Mouse (Mus musculus): ENCODE data around the gene Arhgap45.
A peak's percentile ranks its signal among the peaks of the same experiment; 100 is the strongest.

Gene Arhgap45

GRCm38 (mm10) chr10:79987771-79988505 lies 28.5 kb upstream of the Arhgap45 start:
- peak in 1 of 2 experiments; percentile 44 for DNase-seq

GRCm38 (mm10) chr10:79988506-79989271 lies 27.8 kb upstream of the Arhgap45 start, which contains the start of gene Cnn2:
Cnn2 (plus strand) TSS chr10:79988584.
- peak; percentile 81 to 88 for DNase-seq

- DNase-seq: no peak
Measured at GRCm38 (mm10) chr10:79989272-79989786, 27.1 kb upstream of the Arhgap45 start.

- peak; percentile 61 to 77 for DNase-seq
Measured at GRCm38 (mm10) chr10:79989870-79990269, 26.6 kb upstream of the Arhgap45 start.

GRCm38 (mm10) chr10:79991099-79991498 lies 25.4 kb upstream of the Arhgap45 start:
- DNase-seq: no peak

GRCm38 (mm10) chr10:79991548-79991947 lies 24.9 kb upstream of the Arhgap45 start:
- DNase-seq: no peak

- DNase-seq: peak; percentile 45 to 63
Measured at GRCm38 (mm10) chr10:79994397-79995115, 21.9 kb upstream of the Arhgap45 start.

- DNase-seq: no peak
Measured at GRCm38 (mm10) chr10:79995636-79996035, 20.8 kb upstream of the Arhgap45 start.

GRCm38 (mm10) chr10:79996272-79997033 lies 20.0 kb upstream of the Arhgap45 start, which contains the start of gene Abca7:
Abca7 (plus strand) TSS chr10:79996494.
- DNase-seq: peak; percentile 99

GRCm38 (mm10) chr10:79997034-79997760 lies 19.3 kb upstream of the Arhgap45 start:
- peak; percentile 83 to 89 for DNase-seq

- peak in 1 of 2 experiments; percentile 48 for DNase-seq
Measured at GRCm38 (mm10) chr10:79997819-79998218, 18.6 kb upstream of the Arhgap45 start.

- DNase-seq: no peak
Measured at GRCm38 (mm10) chr10:80001945-80002344, 14.5 kb upstream of the Arhgap45 start.

GRCm38 (mm10) chr10:80002829-80003228 lies 13.6 kb upstream of the Arhgap45 start:
- DNase-seq: no peak

- DNase-seq: peak in 1 of 2 experiments; percentile 38
Measured at GRCm38 (mm10) chr10:80003374-80004232, 12.8 kb upstream of the Arhgap45 start.

- no peak for DNase-seq
Measured at GRCm38 (mm10) chr10:80004233-80004705, 12.2 kb upstream of the Arhgap45 start.

- no peak for DNase-seq
Measured at GRCm38 (mm10) chr10:80011740-80012139, 4.7 kb upstream of the Arhgap45 start.

GRCm38 (mm10) chr10:80013609-80014008 lies 2.8 kb upstream of the Arhgap45 start:
- no peak for DNase-seq

- peak in 1 of 2 experiments; percentile 49 for DNase-seq
Measured at GRCm38 (mm10) chr10:80014484-80015290, 1.8 kb upstream of the Arhgap45 start.

- DNase-seq: no peak
Measured at GRCm38 (mm10) chr10:80015583-80015982, 870 bp upstream of the Arhgap45 start.

All from kidney, postnatal 4 days (tissue).